Mouse (Mus musculus): ENCODE measurements around the gene Nts. TPM values are rescaled to one million over a fixed set of nuclear protein-coding genes. Genes with fewer than 3 reads are reported as not detected.
A peak's percentile ranks its signal among the peaks of the same experiment; 100 is the strongest.
"Not testable (repeated sequence)": the region's sequence is repeated elsewhere in the genome, so short reads cannot be mapped to it uniquely, and the experiment has no call there.

The Nts gene
- total RNA-seq (2015) (not detected in 2 replicates), total RNA-seq (2017) (not detected in 2 replicates)

DNA sequence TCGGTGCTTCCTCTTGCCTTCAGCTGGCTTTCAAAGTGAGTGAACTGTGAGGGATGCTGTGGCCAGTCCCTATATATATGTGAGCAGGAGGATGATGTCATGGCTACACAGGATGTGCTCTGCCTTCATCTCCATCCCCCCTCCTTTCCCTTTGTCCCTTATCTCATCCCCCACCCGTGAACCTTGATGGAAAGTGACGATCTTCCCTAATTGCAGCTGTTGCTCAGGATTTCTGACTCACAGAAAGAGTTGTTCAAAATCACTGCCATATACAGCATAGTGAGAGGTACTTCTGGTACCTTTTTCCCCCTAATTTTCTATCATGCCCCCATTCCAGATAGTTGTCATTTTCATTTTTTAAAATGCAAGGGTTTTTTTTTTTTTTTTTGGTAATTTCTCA, at the start of gene Nts:
TSS of gene Nts (minus strand) at position 101 of the 400 bp plus-strand sequence.
- peak; percentile 18; the same call in 1 of the 2 replicates for ATAC-seq (ENCODE audit: poor library complexity, severe bottlenecking)

DNA sequence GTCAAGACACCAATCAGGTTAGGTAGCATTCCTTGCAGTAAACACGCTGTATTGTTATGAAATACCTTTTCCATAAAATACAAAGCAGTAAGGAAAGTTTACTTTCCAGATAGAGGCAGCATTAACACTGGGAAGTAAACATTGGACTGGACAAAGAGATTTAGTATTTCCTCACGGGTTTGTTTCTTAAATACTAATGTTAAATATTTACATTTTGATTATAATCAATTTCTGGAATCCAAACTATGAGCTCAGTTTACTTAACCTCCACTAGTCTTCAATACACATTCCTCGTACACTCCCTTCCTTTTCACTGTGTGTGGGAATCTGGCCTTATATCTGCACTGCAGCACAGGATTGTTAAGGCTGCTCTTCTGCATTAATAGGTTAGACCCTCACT, 37.6 kb upstream of the Nts start:
- no peak for ATAC-seq (ENCODE audit: poor library complexity, severe bottlenecking)

DNA sequence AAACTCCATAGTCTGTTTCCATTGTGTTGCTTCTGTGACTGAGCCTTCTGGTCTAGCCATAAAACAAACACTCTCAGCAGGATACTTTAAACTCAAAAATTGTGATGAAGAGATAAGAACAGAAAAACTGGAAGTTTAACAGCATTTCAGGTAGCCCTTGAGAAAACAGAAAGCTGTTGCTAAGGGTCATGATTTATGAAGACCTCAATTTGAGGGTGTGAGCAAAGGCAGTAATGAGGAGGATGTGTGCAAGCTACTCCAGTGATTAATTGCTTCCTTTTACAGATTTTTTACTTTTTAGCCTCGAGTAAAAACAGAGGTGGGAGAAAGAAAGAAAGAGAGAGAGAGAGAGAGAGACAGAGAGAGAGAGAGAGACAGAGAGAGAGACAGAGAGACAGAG, 23.9 kb upstream of the Nts start:
- ATAC-seq (ENCODE audit: poor library complexity, severe bottlenecking), result no peak

- ATAC-seq (ENCODE audit: poor library complexity, severe bottlenecking), result 0 out of 2 replicates have a peak, but pooled peaks have one; percentile 10
Observed at GRCm38 (mm10) chr10:102511807-102512461, 21.6 kb upstream of the Nts start, which contains the start of gene Rassf9. TSS of gene Rassf9 (plus strand) at chr10:102512222.

DNA sequence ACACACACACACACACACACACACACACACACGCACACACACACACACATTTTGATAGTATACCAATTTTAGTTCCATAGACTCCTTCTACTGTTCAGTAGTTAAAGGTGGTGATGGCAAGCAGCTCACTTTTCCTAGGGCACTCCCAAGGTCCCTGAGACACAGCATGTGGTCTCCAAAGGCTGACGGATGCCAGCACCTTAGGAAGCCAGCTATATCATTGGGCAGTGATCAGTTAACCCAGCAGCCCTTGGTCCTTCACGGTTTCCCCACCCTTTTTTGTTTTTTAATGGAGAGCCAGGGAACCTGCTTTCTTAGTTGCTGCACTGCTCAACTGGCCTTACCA, 21.1 kb upstream of the Nts start:
- ATAC-seq (ENCODE audit: poor library complexity, severe bottlenecking), result no peak

GRCm38 (mm10) chr10:102507386-102507785, 17.1 kb upstream of the Nts start:
- no peak for ATAC-seq (ENCODE audit: poor library complexity, severe bottlenecking)

DNA sequence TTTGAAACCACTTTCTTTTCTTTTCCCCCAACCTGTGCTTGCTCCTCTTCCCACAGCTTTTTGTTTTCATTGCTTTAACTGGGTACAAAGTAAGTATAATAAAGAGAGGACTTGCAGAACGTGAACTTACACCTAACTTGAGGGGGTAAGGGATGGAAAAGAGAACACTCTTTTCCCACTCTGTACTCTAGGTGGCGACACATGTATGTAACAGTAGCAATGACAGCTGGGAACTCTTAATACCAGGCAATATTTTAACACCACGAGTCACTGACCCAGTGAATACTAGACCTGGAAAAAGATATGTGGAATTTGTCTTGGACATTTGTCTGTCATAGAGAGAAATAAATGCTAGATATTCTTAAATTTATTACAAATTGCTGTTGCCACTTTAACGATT, 8.5 kb upstream of the Nts start:
- ATAC-seq (ENCODE audit: poor library complexity, severe bottlenecking), result peak; percentile 69; the same call in 1 of the 2 replicates

DNA sequence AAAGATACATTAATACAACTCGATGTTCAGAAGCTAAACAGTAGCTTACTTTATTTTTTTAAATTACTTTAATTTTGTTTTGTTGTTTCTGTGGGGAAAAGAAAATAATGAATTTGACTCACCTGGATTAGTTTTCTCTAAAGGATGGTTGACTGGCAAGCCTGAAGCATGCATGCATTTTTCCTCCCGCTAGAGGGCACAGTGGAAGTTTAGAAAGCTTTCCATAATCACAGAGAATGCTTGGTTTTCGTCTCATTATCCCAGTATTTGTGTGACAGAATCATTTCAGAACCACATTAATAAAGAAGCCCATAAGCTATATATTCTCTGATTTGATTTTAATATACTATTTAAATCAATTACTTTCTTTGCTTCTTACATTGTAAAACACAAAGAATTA, 1.5 kb upstream of the Nts start:
- ATAC-seq (ENCODE audit: poor library complexity, severe bottlenecking), result peak; percentile 60; the same call in 1 of the 2 replicates

- no peak for ATAC-seq (ENCODE audit: poor library complexity, severe bottlenecking)
Observed at GRCm38 (mm10) chr10:102469412-102469811, 20.9 kb downstream of the Nts start.

GRCm38 (mm10) chr10:102451756-102452155, 38.5 kb downstream of the Nts start:
- ATAC-seq (ENCODE audit: poor library complexity, severe bottlenecking), result peak; percentile 88

- ATAC-seq (ENCODE audit: poor library complexity, severe bottlenecking), result peak; percentile 43; the same call in 1 of the 2 replicates
Observed at GRCm38 (mm10) chr10:102449449-102449848, 40.8 kb downstream of the Nts start.

- ATAC-seq (ENCODE audit: poor library complexity, severe bottlenecking), result peak; percentile 49; the same call in 1 of the 2 replicates
Observed at GRCm38 (mm10) chr10:102444912-102445556, 45.3 kb downstream of the Nts start.

- ATAC-seq (ENCODE audit: poor library complexity, severe bottlenecking), result not testable (repeated sequence)
Observed at GRCm38 (mm10) chr10:102435467-102435866, 54.8 kb downstream of the Nts start.

- ATAC-seq (ENCODE audit: poor library complexity, severe bottlenecking), result peak; percentile 62; the same call in 1 of the 2 replicates
Observed at GRCm38 (mm10) chr10:102435048-102435447, 55.2 kb downstream of the Nts start.

Other genes starting within 250 kb of the Nts start
- gene Rassf9, start 21.7 kb upstream of the Nts start, total RNA-seq (2015), result not detected in 2 replicates
- gene Rassf9, start 21.7 kb upstream of the Nts start, total RNA-seq (2017), result not detected in 2 replicates

All from megakaryocyte, adult 5-6 weeks (primary cell).